Mouse (Mus musculus): ENCODE measurements around the gene Gucy2g. TPM values are rescaled to one million over a fixed set of nuclear protein-coding genes. Genes with fewer than 3 reads are reported as not detected.
"Not testable (repeated sequence)": the region's sequence is repeated elsewhere in the genome, so short reads cannot be mapped to it uniquely, and the experiment has no call there.

Gene Gucy2g
- total RNA-seq, 2 experiments from 2014 or later = 0.57 to 0.99 TPM

- no peak for DNase-seq (ENCODE audit: extremely low spot score in 1 of 2, low spot score in 1 of 2)
These were observed 32.4 kb downstream of the Gucy2g start for GRCm38 (mm10) chr19:55208654-55209053.

- DNase-seq (ENCODE audit: extremely low spot score in 1 of 2, low spot score in 1 of 2) = no peak
These were observed 33.1 kb downstream of the Gucy2g start for GRCm38 (mm10) chr19:55207746-55208538.

- DNase-seq (ENCODE audit: extremely low spot score in 1 of 2, low spot score in 1 of 2) = no peak
These were observed 33.8 kb downstream of the Gucy2g start for GRCm38 (mm10) chr19:55207205-55207604.

- peak in 1 of 2 experiments; percentile 46 for DNase-seq (ENCODE audit: extremely low spot score in 1 of 2, low spot score in 1 of 2)
These were observed 34.4 kb downstream of the Gucy2g start for GRCm38 (mm10) chr19:55206482-55207138.

GRCm38 (mm10) chr19:55198303-55198702, 42.7 kb downstream of the Gucy2g start:
- peak; percentile 31 to 80 for DNase-seq (ENCODE audit: extremely low spot score in 1 of 2, low spot score in 1 of 2)

GRCm38 (mm10) chr19:55195574-55195973, 45.5 kb downstream of the Gucy2g start:
- DNase-seq (ENCODE audit: extremely low spot score in 1 of 2, low spot score in 1 of 2) = no peak

GRCm38 (mm10) chr19:55194520-55195170, 46.4 kb downstream of the Gucy2g start:
- DNase-seq (ENCODE audit: extremely low spot score in 1 of 2, low spot score in 1 of 2) = no peak

- no peak for DNase-seq (ENCODE audit: extremely low spot score in 1 of 2, low spot score in 1 of 2)
These were observed 47.2 kb downstream of the Gucy2g start for GRCm38 (mm10) chr19:55193717-55194394.

GRCm38 (mm10) chr19:55192254-55192945, 48.6 kb downstream of the Gucy2g start:
- DNase-seq (ENCODE audit: extremely low spot score in 1 of 2, low spot score in 1 of 2) = no peak

- DNase-seq (ENCODE audit: extremely low spot score in 1 of 2, low spot score in 1 of 2) = no peak
These were observed 49.4 kb downstream of the Gucy2g start for GRCm38 (mm10) chr19:55191596-55191995.

GRCm38 (mm10) chr19:55190065-55190464, 51.0 kb downstream of the Gucy2g start:
- DNase-seq (ENCODE audit: extremely low spot score in 1 of 2, low spot score in 1 of 2) = no peak

GRCm38 (mm10) chr19:55185651-55186050, 55.4 kb downstream of the Gucy2g start:
- no peak for DNase-seq (ENCODE audit: extremely low spot score in 1 of 2, low spot score in 1 of 2)

GRCm38 (mm10) chr19:55185074-55185473, 56.0 kb downstream of the Gucy2g start:
- no peak for DNase-seq (ENCODE audit: extremely low spot score in 1 of 2, low spot score in 1 of 2)

- no peak for DNase-seq (ENCODE audit: extremely low spot score in 1 of 2, low spot score in 1 of 2)
These were observed 56.6 kb downstream of the Gucy2g start for GRCm38 (mm10) chr19:55184442-55184841.

GRCm38 (mm10) chr19:55180433-55180832, 60.6 kb downstream of the Gucy2g start, which contains the start of gene Tectb:
Gene Tectb, plus strand, starts transcription at chr19:55180733.
- DNase-seq (ENCODE audit: extremely low spot score in 1 of 2, low spot score in 1 of 2) = no peak

GRCm38 (mm10) chr19:55177143-55177542, 63.9 kb downstream of the Gucy2g start:
- no peak for DNase-seq (ENCODE audit: extremely low spot score in 1 of 2, low spot score in 1 of 2)

GRCm38 (mm10) chr19:55171585-55171984, 69.5 kb downstream of the Gucy2g start:
- DNase-seq (ENCODE audit: extremely low spot score in 1 of 2, low spot score in 1 of 2) = no peak

GRCm38 (mm10) chr19:55170399-55170798, 70.6 kb downstream of the Gucy2g start:
- no peak for DNase-seq (ENCODE audit: extremely low spot score in 1 of 2, low spot score in 1 of 2)

GRCm38 (mm10) chr19:55169236-55169729, 71.8 kb downstream of the Gucy2g start:
- DNase-seq (ENCODE audit: extremely low spot score in 1 of 2, low spot score in 1 of 2) = not testable (repeated sequence)

- no peak for DNase-seq (ENCODE audit: extremely low spot score in 1 of 2, low spot score in 1 of 2)
These were observed 72.7 kb downstream of the Gucy2g start for GRCm38 (mm10) chr19:55168360-55168759.
